Mouse (Mus musculus): Measurements from ENCODE around the gene Rrp1b.

DNA sequence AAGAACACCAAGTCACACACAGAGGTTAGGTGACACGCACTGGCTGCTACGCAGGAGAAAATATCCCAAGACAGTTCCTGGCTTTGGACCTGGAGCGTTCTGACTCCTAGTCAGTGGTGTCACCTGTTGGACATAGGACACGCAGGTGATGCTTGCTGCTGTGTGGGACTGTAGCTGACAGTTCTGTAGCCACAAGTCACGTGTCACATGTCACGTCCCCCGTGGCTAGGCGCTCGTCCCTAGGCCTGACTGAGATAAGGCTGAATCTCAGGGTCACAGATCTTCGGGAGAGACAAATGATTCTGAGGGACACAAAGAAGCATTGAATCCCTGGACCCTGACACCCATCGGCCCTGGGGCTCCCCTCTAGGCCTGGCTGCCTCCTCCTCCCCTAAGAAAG, 32.5 kb downstream of the Rrp1b start:
- TF ChIP-seq CTCF (IDR thresholded peaks at IDR 0.05; ENCODE audit: low read depth) (no peak), EP300 (IDR thresholded peaks at IDR 0.05; ENCODE audit: low read depth) (no peak)
